Mouse (Mus musculus): ENCODE measurements around the gene Qtrt2.

The Qtrt2 gene

DNA sequence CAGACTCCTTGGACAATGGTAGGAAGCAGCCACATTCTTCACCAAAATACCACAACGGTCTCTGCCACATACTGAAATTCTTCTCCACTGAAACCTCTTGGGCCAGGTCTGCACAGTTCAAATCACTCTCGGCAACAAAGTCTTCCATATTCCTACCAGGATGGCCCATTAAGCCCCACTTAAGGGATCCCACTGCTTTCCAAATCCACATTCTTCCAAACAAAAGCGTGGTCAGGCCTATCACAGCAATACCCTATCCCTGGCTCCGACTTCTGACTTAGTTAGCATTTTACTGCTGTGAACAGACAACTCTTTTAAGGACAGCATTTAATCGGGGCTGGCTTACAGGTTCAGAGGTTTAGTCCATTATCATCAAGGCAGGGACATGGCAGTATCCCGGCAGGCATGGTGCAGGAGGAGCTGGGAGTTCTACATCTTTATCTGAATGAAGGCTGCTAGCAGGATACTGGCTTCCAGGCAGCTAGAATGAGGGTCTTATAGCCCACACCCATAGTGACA lies at the start of gene Qtrt2:
Qtrt2 (minus strand) TSS at position 469 of the 519 bp plus-strand sequence.
- DNase-seq (ENCODE audit: low spot score), result no peak

DNA sequence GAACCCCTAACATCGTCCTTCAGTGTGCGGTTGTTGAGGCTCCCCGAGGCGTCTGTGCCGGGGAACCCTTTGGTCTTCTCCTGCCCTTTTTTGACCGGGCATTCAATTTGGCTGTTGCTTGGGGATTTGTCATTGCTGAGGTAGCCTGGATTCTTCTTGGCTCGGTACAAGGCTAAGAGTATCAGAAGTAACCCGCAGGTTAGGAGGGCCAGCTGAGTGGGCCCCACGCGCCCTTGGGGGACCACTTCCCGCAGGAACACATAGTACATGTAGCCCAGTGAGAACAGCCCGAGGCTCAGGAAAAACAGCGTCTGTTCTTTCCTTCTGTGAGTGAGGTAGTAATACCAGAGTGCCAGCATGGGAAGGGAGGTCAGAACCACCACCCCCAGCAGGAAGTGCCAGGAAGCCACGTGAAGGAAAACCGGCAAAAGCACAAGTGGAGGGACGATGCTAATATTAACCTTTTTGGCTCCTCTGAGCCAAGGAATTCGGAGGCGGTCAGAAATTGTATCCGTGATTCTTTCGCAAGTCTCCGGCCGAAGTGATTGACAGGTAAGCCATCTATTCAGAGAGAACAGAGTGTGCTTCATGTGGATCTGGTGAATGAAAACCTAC lies 47.1 kb upstream of the Qtrt2 start:
- no peak for DNase-seq (ENCODE audit: low spot score)

DNA sequence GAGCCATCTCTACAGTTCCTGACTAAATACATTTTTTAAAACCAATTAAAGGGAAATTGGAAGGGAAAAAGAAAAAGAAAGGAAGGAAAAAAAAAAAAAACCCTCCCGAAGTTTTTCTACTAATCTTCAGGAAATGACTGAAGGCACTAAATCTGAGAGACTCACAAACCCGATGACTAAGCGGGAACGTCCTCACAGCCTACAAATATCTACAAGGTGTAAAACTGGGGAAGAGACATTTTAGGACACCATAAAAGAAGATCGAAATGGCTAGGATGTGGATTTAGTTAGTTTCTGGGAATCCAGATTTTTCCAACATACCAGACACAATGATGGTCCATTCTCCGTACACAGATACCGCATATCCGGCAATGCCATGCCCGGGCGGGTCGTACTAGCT lies 46.5 kb upstream of the Qtrt2 start:
- no peak for DNase-seq (ENCODE audit: low spot score)

DNA sequence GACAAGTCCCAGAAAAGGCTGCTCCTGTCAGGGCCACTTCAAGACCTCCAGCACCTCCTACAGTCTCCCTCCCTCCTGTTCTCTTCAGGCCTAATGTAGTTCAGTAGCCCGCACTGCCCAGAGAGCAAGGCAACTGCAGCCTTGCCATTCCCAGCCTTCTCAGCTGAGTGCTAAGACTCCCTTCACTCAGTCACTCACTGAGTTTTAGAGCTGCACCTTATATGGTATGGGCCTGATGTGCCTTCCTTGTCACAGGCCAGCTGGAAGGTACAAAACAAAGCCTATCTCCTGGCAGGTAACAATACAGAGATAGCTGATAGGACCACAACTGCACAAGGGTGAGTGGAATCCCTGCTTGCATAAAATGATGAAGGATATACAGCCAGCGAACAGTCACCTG lies 45.8 kb upstream of the Qtrt2 start:
- no peak for DNase-seq (ENCODE audit: low spot score)

DNA sequence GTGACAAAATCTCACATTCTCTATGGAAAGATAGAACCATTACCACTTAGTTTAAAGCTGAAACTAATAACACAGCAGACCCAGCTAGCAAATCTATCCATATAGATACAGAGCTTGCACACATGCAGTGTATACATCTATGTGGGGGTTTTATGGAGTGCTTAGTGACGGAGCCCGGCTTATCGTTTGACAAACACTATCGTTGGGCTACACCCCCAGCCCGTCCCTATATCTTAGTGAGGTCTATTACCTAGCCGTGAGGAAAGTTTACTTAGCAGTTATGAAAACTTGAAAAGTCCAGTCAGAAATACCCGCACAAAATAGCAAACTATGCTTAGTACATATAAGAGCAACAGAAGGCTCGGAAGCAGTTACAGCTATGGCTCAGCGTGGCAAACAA lies 45.1 kb upstream of the Qtrt2 start:
- DNase-seq (ENCODE audit: low spot score), result no peak

DNA sequence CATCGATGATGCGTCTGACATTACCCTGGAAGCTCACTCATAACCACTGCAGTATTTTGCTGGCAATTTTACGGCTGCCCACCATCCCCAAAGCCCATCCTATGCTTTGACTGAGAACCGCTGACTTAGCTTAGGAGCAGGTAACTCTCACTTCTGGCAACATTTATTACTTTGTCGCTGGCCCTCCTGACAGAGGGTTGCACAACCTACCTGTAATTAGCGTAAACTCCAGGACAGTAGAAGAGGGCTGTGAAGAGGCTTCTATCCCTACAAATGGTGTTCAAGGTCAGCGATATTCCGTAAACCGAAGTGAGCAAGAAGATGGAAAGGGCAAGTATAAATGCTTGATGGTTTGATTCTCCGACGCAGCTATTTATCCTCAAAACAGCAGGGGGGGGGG lies 44.6 kb upstream of the Qtrt2 start:
- no peak for DNase-seq (ENCODE audit: low spot score)

DNA sequence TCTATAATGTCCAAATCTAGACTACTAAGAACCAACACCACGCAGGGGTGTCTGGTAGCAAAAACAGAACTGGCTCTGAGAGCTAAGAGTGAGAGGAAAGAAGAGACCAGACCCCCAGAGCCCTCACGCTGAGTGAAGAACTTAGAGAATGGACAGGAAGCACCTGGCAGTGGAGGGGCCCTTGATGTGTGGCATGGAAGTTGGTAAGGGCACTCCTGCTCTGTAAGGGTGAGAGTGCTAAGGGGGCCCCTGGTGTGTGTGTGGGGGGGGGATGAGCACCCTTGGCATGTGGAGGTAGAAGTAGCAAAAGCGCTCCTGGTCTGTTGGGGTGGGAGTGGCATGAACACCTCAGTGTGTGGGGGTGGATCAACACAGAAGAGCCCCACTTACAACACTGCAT lies 43.8 kb upstream of the Qtrt2 start:
- no peak for DNase-seq (ENCODE audit: low spot score)

DNA sequence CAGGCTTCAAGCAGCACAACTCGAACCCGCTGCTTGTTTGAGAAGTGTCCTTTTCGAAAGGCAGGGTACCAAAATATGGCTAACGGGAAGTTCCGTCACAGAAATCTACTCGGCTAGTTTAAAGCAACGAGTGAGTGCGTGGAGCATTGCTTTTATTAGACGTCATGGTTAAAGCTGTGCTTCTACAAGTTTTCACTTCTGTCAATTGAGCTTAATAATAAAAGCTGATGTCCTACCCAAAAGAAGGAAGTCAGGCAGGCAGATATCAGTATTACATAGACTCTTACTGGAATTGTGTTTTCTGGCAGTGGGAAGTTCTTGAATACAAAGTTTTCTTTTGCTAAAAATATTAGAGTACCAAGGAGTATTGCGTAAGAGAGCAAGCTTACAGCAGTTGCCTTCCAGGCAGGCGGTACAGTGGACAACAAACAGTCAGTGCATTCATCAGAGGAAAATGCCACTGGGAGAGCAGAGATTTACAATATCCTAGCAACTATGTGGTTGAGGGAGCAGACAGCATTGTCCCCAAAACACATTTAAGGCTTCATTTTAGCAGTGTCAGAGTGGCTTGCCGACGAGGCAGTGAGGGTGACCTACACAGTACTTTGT lies 39.3 kb upstream of the Qtrt2 start:
- DNase-seq (ENCODE audit: low spot score), result no peak

DNA sequence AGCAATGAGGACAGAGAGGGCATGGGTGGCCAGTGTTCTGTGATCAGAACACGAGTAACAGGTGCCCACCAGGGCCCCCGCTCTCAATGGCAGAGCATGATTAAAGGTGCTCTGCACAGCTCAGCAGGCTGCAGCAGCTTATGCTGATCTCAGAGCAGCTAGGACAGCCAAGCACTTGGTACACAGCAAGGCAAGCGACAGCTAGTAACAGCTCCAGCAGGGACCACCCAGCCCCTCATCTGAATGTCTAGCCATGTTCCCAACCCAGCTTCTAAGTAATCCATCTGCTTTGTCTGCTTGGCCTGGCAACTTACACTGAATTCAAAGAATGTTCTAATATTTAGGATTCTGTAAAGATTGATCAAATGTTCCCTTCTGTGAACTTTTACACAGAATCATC lies 37.2 kb upstream of the Qtrt2 start:
- DNase-seq (ENCODE audit: low spot score), result no peak

DNA sequence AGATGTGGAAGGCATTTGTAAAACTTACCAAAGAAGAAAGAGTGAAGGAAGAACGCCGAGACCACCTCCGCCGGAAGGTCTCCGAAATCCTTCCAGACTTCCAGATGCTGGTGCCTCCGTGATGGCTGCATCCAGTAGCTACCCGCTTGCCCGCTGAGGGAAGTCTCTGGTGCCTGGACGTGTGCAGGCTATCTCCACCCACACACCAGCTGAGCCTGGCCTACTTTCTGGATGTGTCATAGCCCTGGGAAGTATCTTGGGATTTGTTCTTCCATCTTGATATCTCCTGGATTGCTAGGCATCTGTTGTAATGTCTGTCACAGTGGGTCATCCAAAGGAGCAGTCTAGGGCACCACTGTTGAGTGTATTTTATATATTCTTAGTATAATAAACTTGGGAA lies 36.7 kb upstream of the Qtrt2 start:
- no peak for DNase-seq (ENCODE audit: low spot score)

DNA sequence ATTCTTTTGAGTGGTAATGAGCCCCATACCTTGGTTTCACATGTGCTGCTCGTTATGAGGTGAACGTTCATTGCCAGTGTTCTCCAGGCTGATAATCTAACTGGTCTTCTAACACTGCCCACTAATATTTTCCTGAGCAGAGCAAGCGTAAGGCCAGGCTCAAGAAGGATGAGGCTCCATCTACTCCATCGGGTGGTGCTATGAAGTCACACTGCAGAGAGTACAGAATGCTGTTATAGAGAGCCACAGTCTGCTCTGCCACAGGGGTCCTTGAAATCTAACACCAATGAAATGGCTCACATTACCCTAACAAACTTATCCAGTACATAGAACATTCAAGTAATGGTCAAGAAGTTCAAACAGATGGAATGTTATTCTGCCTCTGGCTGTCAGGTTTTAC lies 31.4 kb upstream of the Qtrt2 start:
- no peak for DNase-seq (ENCODE audit: low spot score)

DNA sequence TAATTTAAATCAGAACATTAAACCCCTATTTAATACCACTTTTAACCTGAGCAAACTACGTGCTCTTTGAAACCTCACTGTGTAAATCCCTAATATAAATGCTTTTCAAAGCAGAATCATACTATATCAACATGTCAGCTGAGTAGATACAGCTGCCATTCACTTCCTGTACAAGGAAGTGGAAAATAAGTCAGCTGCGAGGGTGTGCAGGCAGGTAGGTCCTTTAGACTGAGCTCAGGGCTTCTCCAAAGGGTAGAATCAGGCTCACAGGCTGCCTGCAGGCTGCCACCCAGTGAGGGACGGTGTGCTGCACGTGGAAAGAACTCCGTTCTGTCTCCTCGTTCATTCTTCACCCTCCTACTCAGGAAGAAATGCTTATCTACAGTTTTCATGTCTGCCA lies 28.3 kb upstream of the Qtrt2 start:
- no peak for DNase-seq (ENCODE audit: low spot score)

DNA sequence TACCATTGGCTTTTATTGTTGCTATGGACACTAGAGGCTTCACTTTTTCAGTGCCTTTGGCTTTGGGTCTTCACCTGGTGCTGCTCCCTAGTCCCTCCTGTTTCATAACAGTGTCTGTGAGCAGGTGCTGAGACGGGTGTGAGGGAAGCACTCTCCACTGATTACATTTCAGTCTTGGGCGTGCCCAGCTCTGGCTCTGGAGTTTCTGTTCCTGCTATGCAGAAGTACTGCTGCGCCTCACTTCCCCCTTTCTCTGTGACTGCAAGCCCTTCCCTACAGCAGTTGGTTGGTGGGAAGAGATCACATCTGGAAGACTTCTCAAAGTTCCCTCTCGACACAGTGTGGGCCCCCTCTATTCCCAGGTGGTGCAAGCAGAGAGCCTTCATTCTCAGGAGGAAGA lies 25.0 kb upstream of the Qtrt2 start:
- DNase-seq (ENCODE audit: low spot score), result no peak

DNA sequence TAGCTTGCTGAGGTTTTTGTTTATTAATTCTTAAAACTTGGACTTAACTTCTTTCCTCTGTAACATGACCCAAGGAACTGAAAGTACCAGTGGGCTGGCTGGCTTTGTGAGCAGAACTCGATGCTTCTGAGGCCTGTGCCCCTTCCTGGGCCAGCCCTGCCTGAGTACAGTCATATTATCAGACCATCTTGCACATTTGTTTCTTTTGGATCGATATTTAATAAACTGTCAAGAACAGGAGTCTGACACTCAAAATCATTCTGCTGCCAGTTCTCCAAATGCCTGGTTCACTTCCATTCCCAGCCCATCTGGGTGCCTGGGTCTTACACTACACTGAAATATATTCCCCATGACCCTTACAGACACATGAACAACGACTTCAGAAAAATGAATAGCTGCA lies 19.3 kb upstream of the Qtrt2 start:
- no peak for DNase-seq (ENCODE audit: low spot score)

DNA sequence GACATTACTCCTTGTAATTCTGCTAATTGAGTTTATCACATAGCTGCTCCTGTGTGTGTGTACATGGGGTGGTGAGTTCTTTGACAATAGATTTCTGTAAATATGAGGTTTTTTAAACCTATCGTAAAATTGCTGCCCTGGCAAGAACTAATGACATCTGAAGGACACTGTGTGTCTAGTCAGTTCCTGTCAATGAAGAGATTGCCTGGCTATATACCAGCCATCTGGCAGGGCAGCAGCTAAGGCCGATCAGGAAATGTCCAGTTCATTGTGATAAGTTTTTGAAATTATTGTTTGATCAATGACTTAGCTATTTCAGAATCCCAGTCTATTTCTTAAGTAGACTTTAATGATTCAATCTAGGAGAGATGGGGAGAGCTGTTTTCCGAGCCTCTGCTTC lies 18.7 kb upstream of the Qtrt2 start:
- no peak for DNase-seq (ENCODE audit: low spot score)

DNA sequence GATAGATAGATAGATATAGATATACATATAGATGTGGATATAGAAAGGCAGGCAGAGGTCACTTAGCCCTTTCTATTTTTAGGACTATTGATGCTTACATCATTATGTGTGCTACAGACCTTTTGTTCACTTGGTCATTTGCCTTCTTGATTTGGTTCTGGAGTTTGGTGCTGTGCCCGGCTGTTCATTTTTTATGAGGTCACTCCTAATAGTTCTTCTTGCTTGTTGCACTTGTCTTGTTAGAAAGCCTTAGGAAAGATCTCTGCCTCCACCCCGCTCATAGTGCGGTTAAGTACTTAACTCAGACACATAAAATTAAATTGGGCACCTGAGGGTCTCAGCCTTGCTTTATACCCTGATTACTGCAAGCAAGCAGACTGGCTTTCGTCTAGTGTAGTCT lies 14.2 kb upstream of the Qtrt2 start:
- DNase-seq (ENCODE audit: low spot score), result no peak

DNA sequence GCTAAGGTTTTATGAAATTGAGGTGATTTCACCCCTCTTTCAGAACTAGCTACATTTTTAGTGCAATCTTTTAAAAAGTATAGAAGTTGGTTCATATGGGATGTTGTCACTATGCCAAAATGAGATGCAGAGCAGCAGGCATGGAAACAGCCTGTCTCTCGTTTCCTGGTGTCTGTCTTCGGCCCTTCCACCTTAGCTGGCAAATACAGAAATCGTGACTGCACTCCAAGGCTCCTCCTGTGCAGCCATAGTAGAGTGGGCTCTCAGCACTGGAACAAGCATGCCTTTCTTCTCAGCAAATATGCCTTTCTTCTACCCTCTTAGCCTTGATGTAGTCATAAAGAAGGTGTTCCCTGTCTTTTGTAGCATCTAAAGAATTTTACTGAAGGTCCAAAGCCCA lies 9.3 kb upstream of the Qtrt2 start:
- no peak for DNase-seq (ENCODE audit: low spot score)

DNA sequence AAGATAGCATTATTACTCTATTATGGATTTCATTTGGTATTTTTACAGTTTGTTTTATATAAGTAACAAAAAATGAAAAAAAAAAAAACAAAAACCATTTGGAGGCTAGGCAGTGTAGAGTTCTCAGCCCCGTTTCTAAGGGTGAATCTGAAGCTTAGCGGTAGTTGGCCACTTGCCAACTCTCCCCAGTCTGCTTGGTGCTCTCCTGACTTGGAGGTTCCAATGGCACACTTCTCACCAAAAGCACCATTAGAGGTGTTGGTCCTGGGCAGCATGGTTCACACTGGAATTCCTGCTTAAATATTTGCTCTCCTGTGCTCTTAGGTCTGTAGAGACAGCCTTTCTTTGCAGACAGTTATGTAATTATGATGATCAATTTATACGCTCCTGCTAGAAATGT lies 8.8 kb upstream of the Qtrt2 start:
- DNase-seq (ENCODE audit: low spot score), result no peak

DNA sequence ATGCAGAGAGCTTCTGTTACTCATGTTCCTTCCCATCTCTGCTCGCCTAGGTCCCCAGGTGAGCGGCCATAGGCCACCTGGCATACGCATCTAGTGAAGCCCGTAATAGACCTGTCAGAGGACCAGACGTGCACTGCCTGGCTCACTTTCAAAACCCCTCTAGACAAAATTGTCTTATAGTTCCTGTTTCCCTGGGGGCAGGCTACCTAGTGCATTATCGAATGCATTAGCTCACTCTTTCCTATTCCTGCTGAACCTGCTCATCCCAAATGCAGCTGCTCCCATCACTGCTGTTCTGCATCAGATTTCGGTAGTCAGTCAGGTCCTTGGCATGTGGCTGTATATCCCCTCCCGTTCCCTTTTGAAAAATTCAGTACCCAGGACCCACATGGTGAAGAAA lies 8.2 kb upstream of the Qtrt2 start:
- no peak for DNase-seq (ENCODE audit: low spot score)

DNA sequence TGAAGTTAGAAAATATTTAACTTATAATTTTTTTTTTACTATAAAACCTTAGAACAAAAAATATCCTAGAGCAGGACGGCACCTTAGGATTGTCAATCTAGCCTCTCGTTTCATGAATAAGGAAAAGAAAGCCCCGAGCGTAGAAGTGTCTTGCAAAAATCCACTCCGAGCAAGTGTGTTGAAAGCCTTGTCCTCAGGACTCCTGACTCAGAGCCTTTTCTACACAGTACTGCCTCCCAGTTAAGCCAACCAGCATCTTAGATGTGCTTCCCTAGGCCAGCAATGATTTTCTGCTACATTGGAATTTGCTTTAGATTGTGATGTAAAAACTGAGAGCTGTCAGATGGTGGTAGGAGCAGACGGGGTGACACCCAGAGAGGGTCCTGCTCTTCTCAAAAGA lies 6.4 kb upstream of the Qtrt2 start:
- DNase-seq (ENCODE audit: low spot score), result no peak

DNA sequence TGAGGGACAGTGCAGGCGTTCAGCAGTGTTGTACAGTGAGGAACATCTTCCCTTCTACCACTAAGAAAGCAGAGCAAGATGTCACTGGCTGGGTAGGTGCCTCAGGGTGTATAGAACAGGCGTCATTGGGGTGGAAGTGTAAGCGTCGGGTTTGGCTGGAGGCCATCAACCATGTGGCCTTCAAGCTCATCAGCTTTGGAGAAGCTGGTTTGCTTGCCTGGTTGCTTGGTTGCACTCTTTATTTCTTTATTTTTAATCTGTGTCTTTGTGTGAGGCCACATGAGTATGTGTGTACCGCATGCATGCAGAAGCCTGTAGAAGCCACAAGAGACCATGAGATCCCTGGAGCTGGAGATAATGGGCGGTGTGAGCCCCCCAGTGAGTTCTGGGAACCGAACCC lies 5.7 kb upstream of the Qtrt2 start:
- DNase-seq (ENCODE audit: low spot score), result no peak

DNA sequence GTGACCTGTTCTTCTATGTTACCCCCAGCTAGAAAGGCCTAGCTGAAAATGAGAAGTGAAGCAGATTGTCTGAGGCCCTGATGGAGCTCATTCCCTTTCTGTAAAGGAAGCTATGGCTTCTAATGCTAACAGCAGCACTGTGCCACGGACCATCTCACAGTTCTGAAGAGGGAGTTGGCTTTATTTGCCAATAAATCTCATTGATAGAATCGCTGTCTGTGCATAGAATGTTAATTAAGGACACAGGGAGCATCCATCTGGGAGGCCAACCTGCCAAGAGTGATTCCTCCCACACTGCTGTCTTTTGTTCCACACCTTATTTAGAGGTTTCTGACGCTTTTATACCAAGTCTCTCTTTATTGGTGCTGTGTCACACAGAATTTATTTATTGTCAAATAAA lies 4.9 kb upstream of the Qtrt2 start:
- DNase-seq (ENCODE audit: low spot score), result no peak

DNA sequence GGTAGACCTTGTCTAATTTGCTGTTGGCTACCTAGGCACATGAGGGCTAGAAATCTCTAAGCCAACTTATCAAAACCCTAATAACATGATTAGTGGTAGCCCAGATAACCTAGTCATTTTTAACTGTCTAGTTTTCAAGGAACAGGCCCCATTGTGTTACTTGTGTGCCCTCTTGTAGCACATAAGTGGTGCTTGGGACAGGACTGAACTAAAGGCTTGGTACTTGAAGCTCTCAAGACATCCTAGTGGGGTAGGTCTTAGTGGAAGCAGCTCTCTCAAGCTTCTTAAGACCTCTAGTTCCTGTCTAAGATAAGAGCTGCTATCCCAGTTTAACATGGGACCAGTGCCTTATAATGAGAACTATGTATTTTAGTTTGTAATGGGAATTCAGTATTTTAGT lies 4.0 kb upstream of the Qtrt2 start:
- DNase-seq (ENCODE audit: low spot score), result no peak

DNA sequence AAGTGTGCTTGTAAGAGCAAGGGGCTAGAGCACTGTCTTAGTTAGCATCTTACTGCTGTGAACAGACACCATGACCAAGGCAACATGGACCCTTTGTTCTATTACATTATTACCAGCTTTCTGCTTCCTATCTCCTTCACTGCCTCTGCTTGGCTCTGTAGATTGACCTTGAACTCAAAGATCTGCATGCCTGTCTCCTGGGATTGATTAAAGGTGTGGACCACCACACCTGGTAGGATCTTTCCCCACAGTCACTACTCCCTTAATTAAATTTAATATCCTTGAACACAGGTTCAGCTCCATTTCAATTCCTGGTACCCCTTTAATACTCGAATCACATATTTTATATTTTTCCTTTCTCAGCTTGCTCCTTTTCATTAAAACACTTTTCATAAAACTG lies 763 bp downstream of the Qtrt2 start:
- no peak for DNase-seq (ENCODE audit: low spot score)
